Mouse (Mus musculus): ENCODE measurements around the gene Peak1.
"Not testable (repeated sequence)": the region's sequence is repeated elsewhere in the genome, so short reads cannot be mapped to it uniquely, and the experiment has no call there.

The Peak1 gene

GRCm38 (mm10) chr9:56255676-56256432 lies 162.0 kb downstream of the Peak1 start:
- DNase-seq (ENCODE audit: low read depth, low spot score) = no peak

DNA sequence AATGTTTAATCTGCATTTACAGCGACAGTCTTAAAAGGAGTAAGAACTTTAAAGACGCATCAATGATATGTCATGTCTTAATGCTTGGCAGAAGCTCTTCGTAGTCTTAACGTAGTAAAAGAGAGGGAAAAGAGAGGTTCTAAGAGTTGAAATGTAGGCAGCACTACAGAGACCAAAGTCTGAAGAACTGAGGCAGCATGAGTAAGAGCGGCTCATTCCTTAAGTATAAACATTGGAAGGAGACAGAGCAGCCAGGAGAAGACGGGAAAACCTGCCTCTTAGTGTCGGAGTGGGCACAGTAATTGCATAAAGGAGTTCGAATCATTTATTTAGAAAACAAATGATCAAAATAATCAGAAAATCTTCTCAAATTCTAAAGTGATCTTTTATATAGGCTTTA lies 173.5 kb downstream of the Peak1 start:
- DNase-seq (ENCODE audit: low read depth, low spot score) = no peak

DNA sequence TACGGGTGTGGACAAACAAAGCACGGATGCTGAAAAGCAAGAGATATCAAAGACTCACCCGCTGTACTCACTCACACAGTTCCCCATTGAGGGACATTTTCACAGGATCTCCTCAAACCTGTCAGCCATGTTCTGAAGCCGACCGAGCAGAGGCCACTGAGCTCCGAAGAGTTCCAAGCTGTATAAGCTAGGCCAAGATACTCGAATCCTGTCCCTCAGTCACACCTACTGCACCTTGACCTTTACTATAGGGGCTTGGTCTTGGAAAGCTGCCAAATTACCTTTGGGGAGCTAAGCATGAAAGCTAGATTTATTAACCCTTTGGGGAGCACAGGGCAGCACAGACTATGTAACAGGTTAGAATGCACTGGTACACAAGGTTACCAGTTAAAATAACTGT lies 174.0 kb downstream of the Peak1 start:
- DNase-seq (ENCODE audit: low read depth, low spot score) = no peak

- no peak for DNase-seq (ENCODE audit: low read depth, low spot score)
Measured at GRCm38 (mm10) chr9:56242686-56243085, 175.2 kb downstream of the Peak1 start.

- DNase-seq (ENCODE audit: low read depth, low spot score) = no peak
Measured at GRCm38 (mm10) chr9:56241076-56241475, 176.8 kb downstream of the Peak1 start.

- DNase-seq (ENCODE audit: low read depth, low spot score) = no peak
Measured at GRCm38 (mm10) chr9:56235871-56236298, 182.0 kb downstream of the Peak1 start.

GRCm38 (mm10) chr9:56235281-56235680 lies 182.6 kb downstream of the Peak1 start:
- no peak for DNase-seq (ENCODE audit: low read depth, low spot score)

- DNase-seq (ENCODE audit: low read depth, low spot score) = no peak
Measured at GRCm38 (mm10) chr9:56234561-56234960, 183.3 kb downstream of the Peak1 start.

DNA sequence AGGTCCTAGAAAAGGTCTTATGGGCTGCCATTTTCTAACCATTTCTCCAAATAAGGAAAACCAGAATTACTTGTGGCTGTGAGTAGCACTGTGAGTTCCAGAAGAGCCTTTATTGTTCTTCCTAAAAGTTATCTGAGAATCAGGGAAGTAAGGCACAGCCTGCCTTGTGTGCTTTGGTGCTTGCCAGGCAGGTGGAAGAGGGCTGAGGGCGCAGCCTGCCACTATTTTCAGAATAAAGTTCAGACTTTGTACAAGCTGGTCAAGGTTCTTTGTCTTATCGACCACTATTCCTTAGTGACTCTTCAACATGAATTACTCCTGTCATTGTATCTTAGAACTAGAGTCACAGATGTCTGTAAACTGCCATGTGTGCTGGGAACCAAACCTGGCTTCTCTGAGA lies 184.6 kb downstream of the Peak1 start:
- DNase-seq (ENCODE audit: low read depth, low spot score) = no peak

- DNase-seq (ENCODE audit: low read depth, low spot score) = no peak
Measured at GRCm38 (mm10) chr9:56230906-56231305, 187.0 kb downstream of the Peak1 start.

GRCm38 (mm10) chr9:56227626-56228025 lies 190.2 kb downstream of the Peak1 start:
- DNase-seq (ENCODE audit: low read depth, low spot score) = no peak

DNA sequence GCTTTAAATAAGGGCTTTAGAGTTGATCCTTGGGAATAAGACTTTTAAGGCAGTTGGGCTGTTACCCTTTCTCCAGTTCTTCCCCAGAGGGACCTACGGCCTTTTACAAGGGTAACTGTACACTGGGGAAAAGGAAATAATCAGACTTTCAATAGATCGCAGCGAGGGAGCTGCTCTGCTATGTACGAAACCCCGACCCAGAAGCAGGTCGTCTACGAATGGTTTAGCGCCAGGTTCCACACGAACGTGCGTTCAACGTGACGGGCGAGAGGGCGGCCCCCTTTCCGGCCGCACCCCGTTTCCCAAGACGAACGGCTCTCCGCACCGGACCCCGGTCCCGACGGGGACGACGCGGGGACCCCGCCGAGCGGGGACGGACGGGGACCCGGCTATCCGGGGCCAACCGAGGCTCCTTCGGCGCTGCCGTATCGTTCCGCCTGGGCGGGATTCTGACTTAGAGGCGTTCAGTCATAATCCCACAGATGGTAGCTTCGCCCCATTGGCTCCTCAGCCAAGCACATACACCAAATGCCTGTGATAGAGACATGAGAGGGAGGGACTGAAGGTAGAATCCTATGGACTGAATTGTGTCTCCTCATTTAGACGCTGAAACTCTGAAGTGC lies 194.3 kb downstream of the Peak1 start:
- not testable (repeated sequence) for DNase-seq (ENCODE audit: low read depth, low spot score)

DNA sequence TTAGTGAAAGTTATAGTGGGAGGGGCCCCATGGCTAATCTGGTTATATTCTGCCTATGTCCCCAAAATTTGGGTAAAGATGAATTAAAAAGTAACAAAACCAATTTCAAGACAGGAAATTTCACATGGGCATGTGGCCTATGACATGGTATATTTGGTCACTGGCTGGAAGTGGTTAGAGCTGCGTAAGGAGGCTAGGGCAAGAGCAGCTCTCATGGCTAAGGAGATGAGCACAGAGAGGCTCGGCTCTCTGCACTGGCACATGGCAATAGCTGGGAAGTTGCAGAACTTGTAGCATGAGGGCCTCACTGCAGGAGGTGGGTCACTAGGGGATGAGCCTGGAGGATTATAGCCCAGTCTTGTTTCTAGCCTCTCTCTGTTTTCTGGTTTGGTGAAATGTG lies 199.0 kb downstream of the Peak1 start:
- no peak for DNase-seq (ENCODE audit: low read depth, low spot score)

DNA sequence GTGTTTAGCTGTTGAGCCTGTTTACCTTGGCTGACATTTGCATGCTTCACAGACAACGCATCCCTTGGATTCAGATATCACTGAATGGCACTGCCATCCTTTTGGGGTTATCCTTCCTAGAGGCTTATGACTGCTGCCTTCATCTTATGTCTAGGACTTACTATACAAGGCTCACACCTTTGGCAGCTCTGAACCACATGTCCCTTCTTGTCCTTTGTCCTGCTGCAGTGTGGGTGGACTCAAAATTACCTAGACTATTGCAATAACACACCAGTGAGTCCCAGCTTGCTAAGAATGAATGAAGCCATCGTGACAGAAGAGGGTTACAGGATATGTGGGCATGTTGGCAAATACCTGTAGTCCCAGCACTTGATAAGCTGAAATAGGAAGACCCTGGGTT lies 199.8 kb downstream of the Peak1 start:
- no peak for DNase-seq (ENCODE audit: low read depth, low spot score)

DNA sequence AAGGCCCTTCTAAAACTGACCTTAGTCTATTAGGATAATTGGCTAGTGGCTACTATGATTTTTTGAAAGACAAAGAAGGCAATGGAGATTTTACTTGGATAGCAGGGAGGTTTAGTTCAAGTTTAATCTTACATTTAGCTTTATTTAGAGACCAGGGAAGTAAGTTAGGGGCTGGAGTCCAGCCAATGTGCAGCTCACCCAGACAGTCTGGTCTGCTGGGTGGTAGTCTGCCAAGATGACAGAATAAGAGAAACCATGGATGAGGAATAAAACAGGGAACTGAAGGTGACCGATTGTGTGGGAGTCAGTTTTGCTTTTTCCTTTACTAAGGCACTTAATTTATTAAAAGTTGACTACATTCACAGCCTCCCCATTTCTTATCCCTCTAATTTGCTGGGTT lies 200.5 kb downstream of the Peak1 start:
- no peak for DNase-seq (ENCODE audit: low read depth, low spot score)

GRCm38 (mm10) chr9:56213451-56214291 lies 204.2 kb downstream of the Peak1 start:
- DNase-seq (ENCODE audit: low read depth, low spot score) = no peak

DNA sequence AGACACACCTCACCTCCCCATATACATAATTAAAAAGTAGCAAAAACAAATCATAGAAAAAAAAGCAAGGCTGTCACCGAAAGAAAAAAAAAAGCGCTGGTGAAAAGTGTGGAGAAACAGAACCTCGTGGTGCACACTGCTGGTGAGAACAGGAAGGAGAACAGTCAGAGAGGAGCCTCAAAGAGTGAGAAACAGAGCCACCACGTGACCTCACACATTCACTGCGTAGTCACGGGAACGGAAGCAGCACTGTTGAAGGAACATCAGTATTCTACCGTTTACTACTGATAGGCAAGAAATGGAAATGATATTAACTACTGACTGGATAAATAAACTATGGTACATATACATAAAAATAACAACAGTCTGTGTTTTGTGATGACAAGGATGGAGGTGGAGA lies 209.1 kb downstream of the Peak1 start:
- DNase-seq (ENCODE audit: low read depth, low spot score) = no peak

DNA sequence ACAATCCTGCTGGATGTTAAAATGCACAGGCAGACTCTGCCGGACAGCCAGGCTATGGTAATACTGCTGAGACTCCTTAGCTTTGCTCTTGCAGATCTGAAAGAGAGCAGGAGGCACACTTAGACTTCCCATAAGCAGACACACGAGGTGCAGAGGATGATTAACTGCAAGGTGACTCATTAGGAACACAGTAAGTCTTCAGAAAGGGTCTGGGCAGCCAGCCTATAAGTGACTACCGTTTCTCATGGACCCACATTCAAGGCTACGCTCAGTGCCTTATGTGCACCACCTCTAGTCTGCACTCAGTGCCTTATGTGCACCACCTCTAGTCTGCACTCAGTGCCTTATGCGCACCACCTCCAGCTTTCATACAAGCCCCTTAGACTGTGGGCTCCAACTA lies 210.4 kb downstream of the Peak1 start:
- no peak for DNase-seq (ENCODE audit: low read depth, low spot score)

DNA sequence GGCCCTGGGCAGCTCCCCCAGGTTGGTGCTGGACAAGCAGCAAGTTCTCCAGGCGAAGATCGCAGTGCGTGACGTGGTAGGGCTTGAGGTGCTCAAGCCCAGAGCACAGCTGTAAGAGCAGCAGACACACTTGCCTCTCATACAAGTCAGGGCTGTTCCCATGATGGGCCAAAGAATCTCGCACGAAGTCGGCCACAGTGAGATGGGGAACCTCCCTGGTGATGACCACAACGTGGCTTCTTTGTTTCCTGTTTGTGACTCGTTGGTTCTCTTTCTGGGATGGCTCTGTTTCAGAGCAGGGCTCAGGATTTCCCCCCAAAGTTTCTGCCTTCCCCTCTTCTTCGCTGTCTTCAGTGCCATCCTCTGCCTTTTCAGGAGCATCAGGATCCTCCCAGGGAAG lies 210.8 kb downstream of the Peak1 start:
- DNase-seq (ENCODE audit: low read depth, low spot score) = no peak

DNA sequence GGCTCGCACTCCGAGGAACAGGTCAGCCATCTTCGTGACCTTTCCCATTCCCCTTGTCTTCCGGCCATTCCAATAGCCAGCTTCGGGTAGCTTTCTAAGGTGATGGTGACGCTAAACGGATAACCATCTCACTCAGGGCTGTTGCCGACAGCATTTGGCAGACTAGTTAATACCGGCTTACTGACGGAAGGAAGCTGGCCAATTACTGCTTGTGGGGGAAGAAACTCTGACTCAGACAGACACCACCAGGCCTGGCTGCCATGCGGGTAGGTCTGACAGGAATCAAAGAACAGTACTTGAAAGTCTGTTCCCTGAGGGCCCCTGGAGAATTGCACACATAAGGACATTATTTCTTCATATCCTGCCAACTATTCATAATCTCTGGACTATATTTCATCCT lies 212.5 kb downstream of the Peak1 start:
- DNase-seq (ENCODE audit: low read depth, low spot score) = no peak

GRCm38 (mm10) chr9:56204316-56204715 lies 213.6 kb downstream of the Peak1 start:
- no peak for DNase-seq (ENCODE audit: low read depth, low spot score)

- peak; percentile 48 for DNase-seq (ENCODE audit: low read depth, low spot score)
Measured at GRCm38 (mm10) chr9:56200645-56201314, 217.1 kb downstream of the Peak1 start.

Data from WW6 (cell line).